Mouse (Mus musculus) ES-E14 (cell line): Measurements from ENCODE around the gene Lsm14a. TPM values are rescaled to one million over a fixed set of nuclear protein-coding genes. Genes with fewer than 3 reads are reported as not detected.

Experiments used
- DNase-seq: peaks from one replicate; pipeline ENCODE4 v3.0.0-alpha.2; 2013; ENCODE audit warnings: low read depth, low spot score
- H3K27ac ChIP-seq: 2 replicates; pipeline ENCODE4 v1.5.1; 2012; ENCODE audit warnings: low read depth, mild to moderate bottlenecking, low read length, moderate library complexity, mixed read lengths; ENCODE audit not compliant: poor library complexity, insufficient read depth, severe bottlenecking
- H3K36me3 ChIP-seq: 2 replicates; pipeline ENCODE4 v1.6.1; 2012; ENCODE audit warnings: mild to moderate bottlenecking, low read length, moderate library complexity, mixed read lengths; ENCODE audit not compliant: control insufficient read depth, poor library complexity, insufficient read depth, severe bottlenecking
- H3K4me1 ChIP-seq, 2 experiments: fragments of 150-350 bp in 1 of 2; sonication (generic) in 1 of 2; 2 replicates each; pipeline ENCODE4 v1.6.1; 2012; ENCODE audit warnings: low read length in 2 of 2, mild to moderate bottlenecking in 1 of 2, mixed read lengths in 1 of 2; ENCODE audit not compliant: control insufficient read depth in 2 of 2, insufficient read depth in 2 of 2, poor library complexity in 1 of 2
- H3K4me3 ChIP-seq, 2 experiments: fragments of 150-350 bp in 1 of 2; sonication (generic) in 1 of 2; 2 replicates each; pipeline ENCODE4 v1.5.1; 2012; ENCODE audit warnings: low read length in 2 of 2, low read depth in 1 of 2, mild to moderate bottlenecking in 1 of 2, mixed read lengths in 1 of 2; ENCODE audit not compliant: insufficient read depth in 1 of 2, poor library complexity in 1 of 2, severe bottlenecking in 1 of 2
- H3K9ac ChIP-seq: 2 replicates; pipeline ENCODE4 v1.6.1; 2012; ENCODE audit warnings: low read depth, mild to moderate bottlenecking, low read length, mixed read lengths; ENCODE audit not compliant: poor library complexity, insufficient read depth, severe bottlenecking
- H3K9me3 ChIP-seq: fragments of 150-350 bp; sonication (generic); 2 replicates; pipeline ENCODE4 v1.6.1; 2012; ENCODE audit warnings: low read depth, mild to moderate bottlenecking, low read length; ENCODE audit not compliant: control insufficient read depth, insufficient read depth
- CHD2 ChIP-seq: IDR thresholded peaks from 2 replicates; pipeline ENCODE4 v1.6.1; 2014; ENCODE audit warnings: mild to moderate bottlenecking, low read depth, low read length, inconsistent platforms
- HCFC1 ChIP-seq: IDR thresholded peaks from 2 replicates; pipeline ENCODE4 v1.6.1; 2012; ENCODE audit warnings: low read length, inconsistent platforms, borderline replicate concordance; ENCODE audit not compliant: insufficient read depth
- MAFK ChIP-seq: IDR thresholded peaks from 2 replicates; pipeline ENCODE4 v1.6.1; 2014; ENCODE audit warnings: mild to moderate bottlenecking, low read depth, low read length, inconsistent platforms; ENCODE audit not compliant: insufficient read depth
- ZC3H11A ChIP-seq: IDR thresholded peaks from 2 replicates; pipeline ENCODE4 v1.6.1; 2012; ENCODE audit warnings: low read depth, mild to moderate bottlenecking, inconsistent platforms, low read length, borderline replicate concordance
- ZNF384 ChIP-seq: IDR thresholded peaks from 2 replicates; pipeline ENCODE4 v1.6.1; 2012; ENCODE audit warnings: low read depth, low read length, inconsistent platforms
- in situ Hi-C, 2 experiments: fragments of 600-800 bp; cut with MboI; formaldehyde crosslinking; loops; one replicate each; pipeline ENCODE4 v1.15.1; 2025; ENCODE audit warnings: low sequenced_read_pairs in 2 of 2, inconsistent platforms in 1 of 2; ENCODE audit not compliant: unreplicated experiment in 2 of 2
- total RNA-seq: library from RNA; depleted of rRNA; stranded (reverse); fragments of 300-350 nt; gene quantifications from 2 replicates; pipeline ENCODE4 v1.2.3, GENCODE M21; 2012

Gene Lsm14a
- total RNA-seq, 1 experiment, result 72.7 TPM

GRCm38 (mm10) chr7:34309186-34309764, 83.8 kb downstream of the Lsm14a start:
- Histone ChIP-seq H3K4me1 (peaks cover 0 to 5% of the 10 kb centered on the region in 2 experiments; a peak in 3 of 4 replicates), H3K9ac (no peak overlapping the region; the same call in 1 of the 2 replicates), H3K4me3 (no peak overlapping the region), H3K36me3 (no peaks in the 10 kb centered on the region), H3K9me3 (no peaks in the 10 kb centered on the region), H3K27ac (no peak overlapping the region)
- in situ Hi-C loops, result no loop called here
- no peak for DNase-seq
- TF ChIP-seq CHD2 (no peak), ZNF384 (no peak), HCFC1 (no peak), MAFK (no peak), ZC3H11A (no peak)

- DNase-seq, result no peak
- Histone ChIP-seq H3K4me1 (peaks cover 0 to 5% of the 10 kb centered on the region in 2 experiments; a peak in 3 of 4 replicates), H3K9me3 (no peaks in the 10 kb centered on the region), H3K36me3 (no peaks in the 10 kb centered on the region), H3K4me3 (no peak overlapping the region), H3K27ac (no peak overlapping the region), H3K9ac (no peak overlapping the region)
- no peak for TF ChIP-seq CHD2
- TF ChIP-seq ZNF384, result no peak
- TF ChIP-seq HCFC1, result no peak
- no peak for TF ChIP-seq MAFK
- TF ChIP-seq ZC3H11A, result no peak
- in situ Hi-C loops, result no loop called here
Measured at GRCm38 (mm10) chr7:34308586-34308985, 84.5 kb downstream of the Lsm14a start.

- no peak for DNase-seq
- no peak overlapping the region for H3K4me3 ChIP-seq
- no peaks in the 10 kb centered on the region for H3K9me3 ChIP-seq
- no peaks in the 10 kb centered on the region for H3K36me3 ChIP-seq
- in situ Hi-C loops, result no loop called here
- no peaks in the 10 kb centered on the region for H3K4me1 ChIP-seq
- no peak overlapping the region for H3K9ac ChIP-seq
- H3K27ac ChIP-seq, result no peak overlapping the region
- no peak for TF ChIP-seq MAFK
- no peak for TF ChIP-seq ZC3H11A
- no peak for TF ChIP-seq ZNF384
- no peak for TF ChIP-seq HCFC1
- TF ChIP-seq CHD2, result no peak
Measured at GRCm38 (mm10) chr7:34305454-34305853, 87.7 kb downstream of the Lsm14a start.

- Histone ChIP-seq H3K9me3 (no peaks in the 10 kb centered on the region), H3K4me3 (no peak overlapping the region), H3K27ac (no peak overlapping the region), H3K36me3 (no peaks in the 10 kb centered on the region), H3K4me1 (no peaks in the 10 kb centered on the region), H3K9ac (no peak overlapping the region)
- no peak for TF ChIP-seq ZC3H11A
- TF ChIP-seq CHD2, result no peak
- TF ChIP-seq ZNF384, result no peak
- no peak for TF ChIP-seq HCFC1
- no peak for TF ChIP-seq MAFK
- no peak for DNase-seq
- in situ Hi-C loops, result no loop called here
Measured at GRCm38 (mm10) chr7:34302651-34303050, 90.5 kb downstream of the Lsm14a start.

- Histone ChIP-seq H3K36me3 (no peaks in the 10 kb centered on the region), H3K4me1 (no peaks in the 10 kb centered on the region), H3K27ac (no peak overlapping the region), H3K9ac (no peak overlapping the region), H3K9me3 (no peaks in the 10 kb centered on the region), H3K4me3 (no peak overlapping the region)
- DNase-seq, result no peak
- TF ChIP-seq HCFC1 (no peak), ZC3H11A (no peak), ZNF384 (no peak), CHD2 (no peak), MAFK (no peak)
- in situ Hi-C loops, result no loop called here
Measured at GRCm38 (mm10) chr7:34301952-34302351, 91.2 kb downstream of the Lsm14a start.
